Mouse (Mus musculus) heart, adult 18-20 months (tissue): ENCODE results near the gene Lrrtm1. TPM values are rescaled to one million over a fixed set of nuclear protein-coding genes. Genes with fewer than 3 reads are reported as not detected.

ENCODE experiments used
- DNase-seq, 2 experiments: peaks; one replicate each; pipeline ENCODE4 v3.0.0; 2021 to 2022; ENCODE audit warnings: mixed read lengths in 1 of 2
- long read RNA-seq, 2 experiments: library from polyadenylated mRNA; stranded (forward); transcript quantifications; one replicate each; pipeline ENCODE4 v2.0.0; 2021
- total RNA-seq, 2 experiments: library from RNA; stranded (reverse); gene quantifications; 2 replicates each; pipeline ENCODE4 v1.2.3; 2021

Gene Lrrtm1
- not detected for total RNA-seq
- long read RNA-seq, experiment 1, result 0 reads
- long read RNA-seq, experiment 2, result 0 reads

DNA sequence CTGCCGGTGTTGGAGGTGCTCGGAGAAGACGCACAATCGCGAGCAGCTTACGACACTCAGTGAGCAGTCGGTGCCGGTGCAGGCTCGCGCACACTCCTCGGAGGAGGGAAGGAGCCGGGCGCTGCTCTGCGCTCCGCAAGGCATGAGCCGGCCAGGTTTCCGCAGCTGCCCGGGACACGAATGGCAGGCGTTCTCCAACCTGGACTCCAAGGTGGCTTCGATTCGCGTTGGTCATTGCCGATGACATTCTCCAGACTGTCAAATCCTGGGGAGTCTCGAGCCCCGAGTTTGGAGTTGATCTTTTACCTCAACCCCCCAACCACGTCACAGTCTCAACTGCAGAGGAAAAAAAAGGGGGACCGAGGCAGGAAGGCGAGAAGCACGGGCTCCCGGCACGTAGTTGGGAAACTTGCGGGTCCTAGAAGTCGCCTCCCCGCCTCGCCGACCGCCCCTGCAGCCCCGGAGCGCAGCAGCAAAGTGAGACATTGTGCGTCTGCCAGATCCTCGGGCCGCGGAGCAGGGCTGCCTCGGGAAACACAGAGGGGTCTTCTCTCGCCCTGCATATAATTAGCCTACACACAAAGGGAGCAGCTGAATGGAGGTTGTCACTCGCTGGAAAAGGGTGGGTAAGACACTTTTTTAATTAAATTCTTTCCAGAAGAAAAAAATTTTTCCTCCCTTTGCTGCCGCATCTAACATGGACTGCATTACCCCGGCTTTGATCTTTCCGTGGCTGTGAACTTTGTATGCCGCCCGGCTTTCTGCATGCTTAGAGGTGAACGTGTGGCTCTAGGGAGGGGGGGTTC lies at the start of gene Lrrtm1:
Gene Lrrtm1, plus strand, starts transcription at position 89 of the 806 bp plus-strand sequence.
- peak in 1 of 2 experiments; percentile 10 for DNase-seq

DNA sequence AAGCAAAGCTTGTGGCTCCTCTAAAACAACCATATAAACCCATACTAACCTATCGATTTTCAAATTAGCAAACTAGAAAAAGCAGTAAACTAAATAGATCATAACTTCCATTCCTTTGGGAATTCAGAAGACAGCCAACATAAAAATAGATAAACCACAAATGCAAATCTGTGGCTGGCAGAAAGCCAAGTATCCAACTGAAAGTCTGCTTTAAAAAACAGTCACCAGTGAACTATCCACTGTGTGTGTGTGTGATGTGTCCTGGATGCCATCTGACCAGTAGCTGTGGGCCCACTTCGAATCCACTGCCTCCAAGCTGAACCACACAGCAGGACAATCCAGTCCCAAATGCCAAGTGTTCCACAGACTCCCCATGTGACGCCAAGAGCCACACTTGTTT lies 45.8 kb upstream of the Lrrtm1 start:
- no peak for DNase-seq

DNA sequence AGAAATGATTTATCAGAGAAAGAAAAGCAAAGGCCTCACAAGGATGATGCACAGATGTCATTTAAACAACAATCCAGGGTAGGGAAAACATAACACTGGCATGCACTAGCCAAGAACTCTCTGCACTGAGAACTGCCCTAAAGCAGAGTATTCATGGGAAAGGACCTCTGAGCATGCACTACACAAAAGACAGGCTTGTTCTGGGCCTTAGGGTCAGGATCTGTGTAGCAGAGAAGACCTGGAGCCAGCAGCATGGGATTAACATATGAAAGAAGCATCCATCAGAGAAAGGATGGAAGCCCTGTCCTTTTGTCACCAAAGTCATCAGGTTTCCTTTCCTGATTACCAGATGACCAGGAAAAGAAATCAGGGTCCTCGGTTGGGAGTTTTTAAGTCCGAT lies 43.1 kb upstream of the Lrrtm1 start:
- DNase-seq, result no peak

DNA sequence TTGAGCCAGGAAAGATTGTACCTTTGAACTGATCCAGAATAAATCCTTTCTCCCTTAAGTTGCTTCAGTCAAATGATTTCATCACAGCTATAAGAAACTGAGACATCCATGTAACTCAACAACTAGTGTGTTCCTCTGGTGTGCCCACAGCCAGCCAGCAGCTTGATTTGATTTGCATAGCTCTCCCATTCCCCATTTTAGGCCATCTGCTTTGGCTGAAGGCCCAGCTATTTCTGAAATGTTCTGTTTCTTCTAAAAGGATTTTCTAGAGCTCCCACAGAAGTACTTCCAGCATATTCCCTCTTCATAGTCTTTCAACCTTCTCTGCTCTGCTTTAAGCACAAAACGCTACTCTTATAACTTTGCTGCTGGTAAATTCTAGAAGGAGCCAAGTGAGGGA lies 33.3 kb upstream of the Lrrtm1 start:
- DNase-seq, result no peak

DNA sequence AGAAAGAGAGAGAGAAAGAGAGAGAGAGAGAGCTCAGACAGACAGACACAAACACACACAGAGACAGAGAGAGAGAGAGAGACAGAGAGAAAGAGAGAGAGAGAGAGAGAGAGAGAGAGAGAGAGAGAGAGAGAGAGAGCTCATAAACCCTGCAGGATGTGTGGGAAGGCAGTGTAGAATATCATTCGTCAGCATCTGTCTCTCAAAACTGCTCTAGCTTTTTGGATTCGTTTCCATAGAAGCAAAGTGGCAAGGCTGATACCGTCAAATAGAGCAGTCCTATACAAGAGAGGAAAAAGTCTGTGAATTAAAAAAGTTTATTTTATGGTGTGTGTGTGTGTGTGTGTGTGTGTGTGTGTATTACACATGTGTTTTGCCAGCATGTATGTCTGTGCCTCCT lies 32.6 kb upstream of the Lrrtm1 start:
- no peak for DNase-seq

DNA sequence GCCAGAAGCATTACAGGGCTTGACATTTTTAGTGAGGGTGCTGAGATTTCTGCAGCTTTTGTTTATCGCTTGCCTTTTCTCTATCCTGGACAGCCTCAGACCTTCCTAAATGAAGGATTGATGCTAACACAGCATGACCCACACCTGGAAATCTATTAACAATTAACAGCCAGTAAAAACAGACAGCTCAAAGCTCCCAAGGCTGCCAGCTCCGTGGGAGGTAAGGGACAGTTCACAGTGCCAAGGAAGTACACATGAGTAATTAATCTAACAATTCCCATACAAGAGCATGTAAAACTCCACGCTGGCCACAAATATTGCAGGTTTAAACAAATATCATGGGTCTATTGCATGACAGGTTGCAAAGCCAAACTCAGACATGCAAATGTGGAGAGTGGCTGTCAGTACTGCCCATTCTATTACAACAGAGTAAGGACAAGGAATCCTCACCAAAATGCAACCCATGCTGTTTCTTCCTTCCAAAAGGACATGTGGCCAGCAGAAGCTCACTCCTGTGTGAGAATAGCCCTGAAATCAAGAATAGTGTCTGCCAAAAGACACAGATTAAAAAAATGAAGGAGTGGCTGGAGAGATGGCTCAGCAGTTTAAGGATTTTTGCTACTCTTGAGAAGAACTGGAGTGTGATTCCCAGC lies 28.6 kb upstream of the Lrrtm1 start:
- no peak for DNase-seq

DNA sequence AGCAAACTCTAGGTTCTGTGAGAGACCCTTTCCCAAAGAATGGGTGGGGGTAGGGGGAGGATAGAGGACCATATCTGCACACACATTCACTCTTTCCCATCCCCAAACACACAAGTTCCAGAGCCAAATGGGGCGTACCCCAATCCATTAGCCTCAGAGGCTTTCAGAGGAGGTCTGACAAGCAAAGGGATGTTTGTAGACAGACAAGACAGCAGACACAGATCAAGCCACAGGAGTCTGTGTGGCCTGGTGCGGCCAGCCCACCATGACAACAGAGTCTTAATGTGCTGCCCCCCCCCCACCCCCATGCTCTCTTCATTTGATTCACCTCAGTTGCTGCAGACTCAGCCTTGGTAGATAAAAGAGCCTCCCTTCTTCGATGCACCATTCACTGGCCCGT lies 27.2 kb upstream of the Lrrtm1 start:
- DNase-seq, result no peak

DNA sequence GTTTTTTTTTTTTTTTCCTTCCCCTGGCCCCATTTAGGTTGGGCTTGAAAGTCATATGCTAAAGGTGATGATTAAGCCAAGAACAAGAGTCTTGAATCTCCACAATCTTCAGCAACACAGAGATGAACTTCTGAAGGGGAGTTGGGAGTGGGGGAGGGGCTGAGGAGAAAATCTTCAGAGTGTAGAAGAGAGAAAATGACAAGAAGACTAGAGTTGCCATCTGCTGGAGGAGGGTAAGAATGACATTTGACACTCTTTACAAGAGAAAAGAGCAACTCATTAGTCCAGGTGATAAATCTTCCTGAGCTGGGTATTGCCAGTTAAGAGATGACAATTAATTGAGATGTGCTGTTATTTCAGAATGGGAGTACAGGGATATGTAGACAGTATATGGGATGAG lies 23.6 kb upstream of the Lrrtm1 start:
- no peak for DNase-seq

DNA sequence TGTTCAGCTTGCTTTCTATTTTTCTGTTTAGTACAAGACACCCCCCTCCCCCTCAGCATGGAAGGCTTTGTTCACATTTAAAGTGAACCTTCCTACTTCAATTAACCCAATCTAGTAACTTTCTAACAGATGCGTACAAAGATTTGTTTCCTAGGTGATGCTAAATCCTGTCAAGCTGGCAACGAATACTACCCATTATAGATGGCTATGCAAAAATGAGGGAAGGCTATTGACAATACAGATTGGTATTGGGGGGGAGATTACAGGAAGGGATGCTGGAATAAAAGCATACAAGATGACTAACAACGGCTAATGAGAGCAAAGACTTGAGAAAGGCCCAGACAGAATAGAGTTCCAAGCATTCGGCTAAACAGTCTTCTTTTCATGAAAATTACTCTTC lies 21.7 kb upstream of the Lrrtm1 start:
- no peak for DNase-seq

DNA sequence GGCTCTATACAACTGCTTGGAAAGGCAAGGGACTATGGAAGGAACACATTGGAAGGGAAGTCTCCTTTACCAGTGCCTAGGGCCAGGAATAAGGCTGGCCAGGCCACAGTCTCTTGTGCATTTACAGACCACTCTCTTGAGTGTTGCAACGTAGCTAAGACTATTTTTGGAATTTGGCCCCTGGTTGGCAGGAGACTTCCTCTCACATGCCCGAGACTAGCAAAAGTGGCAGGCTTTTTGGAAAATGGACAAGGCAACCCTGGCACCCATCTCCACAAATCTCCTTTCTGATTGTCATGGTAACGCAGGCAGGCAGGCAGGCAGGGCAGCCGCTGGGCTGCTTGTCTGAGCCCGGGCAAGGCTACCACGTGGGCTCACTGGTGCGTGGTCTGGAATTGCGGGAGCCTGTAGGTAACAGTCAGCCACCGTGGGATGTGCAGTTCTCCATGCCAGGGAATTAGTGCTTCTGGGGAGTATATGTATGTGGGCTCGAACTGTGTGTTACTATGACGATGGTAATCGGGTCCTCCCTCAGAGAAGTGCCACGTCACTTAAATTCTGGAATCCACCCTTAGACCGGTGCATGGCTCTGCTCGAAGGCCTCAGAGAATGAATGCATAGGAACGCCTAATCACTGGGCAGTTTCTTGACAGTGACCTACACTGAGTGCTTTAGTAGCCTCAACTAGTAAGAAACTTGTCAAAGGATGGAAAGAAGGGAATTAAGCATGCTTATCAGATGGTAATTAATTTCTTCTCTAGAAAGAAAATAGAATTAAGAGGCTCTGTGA lies 19.4 kb upstream of the Lrrtm1 start:
- DNase-seq, result peak in 1 of 2 experiments; percentile 6

DNA sequence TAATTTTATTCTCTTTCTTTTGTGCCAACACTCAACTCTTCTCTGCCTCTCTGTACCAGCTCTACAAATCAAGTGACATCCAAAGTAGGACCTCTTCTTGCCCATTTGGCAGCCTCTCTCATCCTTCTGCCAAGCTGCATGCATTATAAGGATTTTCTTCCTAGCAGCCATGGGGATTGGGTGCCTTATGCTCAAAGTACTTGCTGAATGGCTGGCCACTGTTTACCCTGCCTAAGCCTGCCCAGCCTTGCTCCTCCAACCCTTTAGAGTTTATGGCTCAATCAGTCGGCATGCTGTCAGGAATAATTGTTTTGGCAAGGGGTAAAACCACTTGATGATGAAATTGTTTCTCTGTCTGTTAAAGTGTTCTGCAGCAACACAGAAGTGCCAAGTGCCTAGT lies 2.1 kb upstream of the Lrrtm1 start:
- DNase-seq, result peak in 1 of 2 experiments; percentile 2

DNA sequence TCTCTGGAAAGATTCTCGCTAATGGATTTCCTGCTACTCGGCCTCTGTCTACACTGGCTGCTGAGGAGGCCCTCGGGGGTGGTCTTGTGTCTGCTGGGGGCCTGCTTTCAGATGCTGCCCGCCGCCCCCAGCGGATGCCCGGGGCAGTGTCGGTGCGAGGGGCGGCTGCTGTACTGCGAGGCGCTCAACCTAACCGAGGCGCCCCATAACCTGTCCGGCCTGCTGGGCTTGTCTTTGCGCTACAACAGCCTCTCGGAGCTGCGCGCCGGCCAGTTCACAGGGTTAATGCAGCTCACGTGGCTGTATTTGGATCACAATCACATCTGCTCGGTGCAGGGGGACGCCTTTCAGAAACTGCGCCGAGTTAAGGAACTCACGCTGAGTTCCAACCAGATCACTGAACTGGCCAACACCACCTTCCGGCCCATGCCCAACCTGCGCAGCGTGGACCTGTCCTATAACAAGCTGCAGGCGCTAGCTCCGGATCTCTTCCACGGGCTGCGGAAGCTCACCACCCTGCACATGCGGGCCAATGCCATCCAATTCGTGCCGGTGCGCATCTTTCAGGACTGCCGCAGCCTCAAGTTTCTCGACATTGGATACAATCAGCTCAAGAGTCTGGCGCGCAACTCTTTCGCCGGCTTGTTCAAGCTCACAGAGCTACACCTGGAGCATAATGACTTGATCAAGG lies 1.2 kb downstream of the Lrrtm1 start:
- DNase-seq, result no peak

DNA sequence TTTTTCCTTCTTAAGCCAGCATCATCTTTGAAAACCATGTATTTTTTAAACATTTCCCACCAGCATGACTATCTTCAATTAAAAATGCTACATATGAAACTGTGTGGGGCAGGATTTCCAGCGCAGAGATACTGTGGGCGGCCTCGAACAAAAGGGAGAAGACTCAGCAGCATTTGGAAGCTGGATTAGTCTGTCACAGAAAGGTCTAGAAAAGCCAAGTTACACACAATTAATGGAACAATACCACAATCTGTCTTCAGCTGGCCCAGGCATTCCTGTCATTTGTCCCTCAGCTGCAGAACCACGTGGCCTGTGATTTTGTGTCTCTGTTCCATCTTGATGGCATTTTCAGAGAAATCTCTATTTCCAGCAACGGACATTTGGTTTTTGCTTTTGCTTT lies 11.0 kb downstream of the Lrrtm1 start:
- no peak for DNase-seq

DNA sequence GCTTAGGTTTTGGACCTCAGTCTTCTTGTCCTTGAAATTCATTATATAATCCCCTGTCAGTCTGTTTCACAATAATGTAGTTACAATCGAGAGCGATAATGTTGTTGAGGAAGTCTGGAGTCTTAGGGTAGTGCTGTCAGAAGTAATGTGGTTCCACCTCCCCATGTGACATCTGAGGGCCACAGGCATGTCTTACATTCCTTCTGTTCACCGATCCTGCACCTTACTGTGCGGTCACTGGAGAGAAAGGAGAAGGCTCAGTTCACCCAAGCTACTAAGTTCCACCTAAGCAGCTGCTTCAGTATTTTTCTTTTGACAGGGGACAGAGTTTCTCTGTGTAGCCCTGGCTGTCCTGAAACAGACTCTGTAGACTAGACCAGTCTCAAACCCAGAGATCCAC lies 13.9 kb downstream of the Lrrtm1 start:
- no peak for DNase-seq

DNA sequence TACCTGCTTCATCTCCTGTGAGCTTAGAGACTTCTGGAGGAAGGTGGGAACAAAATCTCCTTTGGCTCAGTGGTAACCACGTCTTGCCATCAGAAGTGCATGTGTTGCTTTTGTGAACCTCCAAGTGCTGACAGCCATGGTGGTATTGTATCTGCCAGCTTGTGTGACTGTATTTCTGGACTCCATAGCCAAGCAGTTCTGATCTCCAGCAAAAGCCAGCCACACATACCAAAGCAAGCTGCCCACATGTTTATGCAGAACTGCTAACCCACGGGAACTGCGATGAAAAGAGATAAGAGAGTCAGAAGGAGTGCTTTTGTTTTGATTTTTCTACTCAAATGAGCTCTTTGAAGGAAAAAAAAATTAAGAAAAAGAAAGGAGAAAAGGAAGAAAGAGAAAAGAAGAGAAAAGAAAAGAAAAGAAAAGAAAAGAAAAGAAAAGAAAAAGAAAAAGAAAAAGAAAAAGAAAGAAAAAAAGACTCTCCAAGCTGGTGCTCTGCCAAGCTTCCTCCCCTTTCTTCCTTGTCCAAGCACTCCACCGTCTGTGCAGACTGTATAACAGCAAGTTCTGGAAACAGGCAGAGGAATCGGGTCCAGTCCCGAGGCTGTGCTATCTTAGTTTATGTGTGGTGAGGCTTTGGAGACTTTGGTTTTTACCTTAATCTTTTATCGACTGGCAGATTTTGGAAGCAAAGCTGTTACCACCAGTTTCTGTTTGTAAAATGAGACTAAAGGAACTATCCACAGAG lies 15.0 kb downstream of the Lrrtm1 start:
- DNase-seq, result peak in 1 of 2 experiments; percentile 10

DNA sequence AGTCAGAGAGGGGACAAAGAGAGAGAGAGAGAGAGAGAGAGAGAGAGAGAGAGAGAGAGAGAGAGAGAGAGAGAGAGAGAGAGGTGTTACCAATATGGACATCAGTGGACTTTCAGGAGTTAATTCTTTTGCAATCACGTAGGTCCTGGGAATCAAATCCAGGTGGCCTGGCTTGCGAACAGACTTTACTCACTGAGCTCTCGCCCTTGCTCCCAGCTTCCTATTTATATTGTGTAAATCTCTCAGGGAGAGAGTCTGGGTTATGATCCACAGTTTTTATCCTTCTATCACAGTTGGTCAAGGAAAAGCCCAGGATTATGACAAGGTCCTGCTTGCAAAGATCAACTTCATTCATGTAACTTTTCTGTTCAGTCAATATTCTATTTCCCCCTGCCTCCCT lies 22.7 kb downstream of the Lrrtm1 start:
- DNase-seq, result no peak

DNA sequence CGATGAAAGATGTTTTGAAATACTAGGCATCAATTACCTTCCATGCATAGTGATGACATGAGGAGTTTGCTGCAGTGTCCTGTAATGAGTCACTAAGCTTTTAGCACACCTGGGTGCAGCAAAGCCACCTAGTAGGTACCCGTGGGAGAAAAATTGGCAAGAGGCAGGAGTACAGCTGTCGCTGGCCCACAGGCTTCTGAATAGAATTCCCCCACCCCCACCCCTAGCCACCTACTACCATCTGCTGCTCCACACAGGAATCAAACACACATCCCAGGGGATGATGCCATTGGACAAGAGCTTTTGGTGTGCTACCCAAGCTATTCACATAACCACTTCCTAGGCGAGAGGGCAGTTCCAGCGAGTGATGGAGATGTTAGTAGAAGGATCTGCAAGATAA lies 36.3 kb downstream of the Lrrtm1 start:
- no peak for DNase-seq

DNA sequence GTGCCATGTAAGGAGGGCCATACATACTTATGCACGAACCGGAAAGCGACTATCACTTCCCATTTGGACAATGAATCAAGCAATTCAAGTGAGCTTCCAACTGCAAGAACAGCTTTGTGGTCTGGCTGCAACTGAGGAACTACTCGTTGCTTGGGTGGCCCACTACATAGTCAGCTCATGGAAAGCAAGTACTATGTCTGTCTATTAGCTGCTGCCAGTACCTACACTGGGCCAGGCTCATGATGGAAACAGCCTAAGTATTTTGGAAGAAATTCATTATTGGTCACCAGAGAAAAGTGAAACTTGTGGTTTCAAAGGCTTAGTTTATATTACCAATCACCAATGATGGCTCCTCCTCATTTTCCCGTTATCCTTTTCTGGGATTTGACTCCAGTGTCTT lies 43.8 kb downstream of the Lrrtm1 start:
- DNase-seq, result no peak

DNA sequence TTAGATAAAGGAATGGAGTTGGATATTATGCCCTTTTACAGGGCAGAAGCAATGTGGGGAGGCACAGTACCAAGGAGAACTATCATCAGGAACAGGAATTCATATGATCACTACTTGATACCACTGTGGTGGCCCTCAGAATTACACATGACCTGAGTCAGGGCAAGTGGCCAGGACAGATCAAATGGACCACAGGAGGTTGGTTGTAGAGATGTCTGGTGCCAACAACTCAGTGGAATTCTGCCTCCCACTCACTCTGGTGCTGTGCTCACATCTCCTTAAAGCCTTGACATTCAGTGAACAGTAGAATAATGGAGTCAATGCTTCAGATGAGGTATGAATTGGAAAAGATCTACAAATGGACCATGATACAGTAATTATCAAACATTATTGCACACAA lies 45.9 kb downstream of the Lrrtm1 start:
- DNase-seq, result no peak

DNA sequence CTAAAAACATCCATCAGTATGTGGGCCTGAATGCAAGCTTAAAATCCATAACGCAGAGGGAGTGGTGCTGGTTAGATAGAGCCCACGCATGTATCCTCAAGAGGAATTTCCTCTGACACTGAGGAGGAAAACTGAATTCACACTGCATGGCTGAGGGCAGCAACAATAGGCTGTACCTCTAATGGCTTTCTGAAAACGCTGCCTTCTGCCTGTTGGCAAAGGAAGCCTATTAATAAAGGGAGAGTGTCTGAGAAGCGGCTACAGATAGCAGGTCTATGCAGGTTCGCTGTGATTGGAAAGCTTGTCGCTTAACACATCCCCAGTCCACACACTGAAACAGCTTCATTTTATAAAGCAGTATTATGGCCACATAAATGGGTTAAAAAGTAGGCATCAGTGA lies 48.9 kb downstream of the Lrrtm1 start:
- no peak for DNase-seq

DNA sequence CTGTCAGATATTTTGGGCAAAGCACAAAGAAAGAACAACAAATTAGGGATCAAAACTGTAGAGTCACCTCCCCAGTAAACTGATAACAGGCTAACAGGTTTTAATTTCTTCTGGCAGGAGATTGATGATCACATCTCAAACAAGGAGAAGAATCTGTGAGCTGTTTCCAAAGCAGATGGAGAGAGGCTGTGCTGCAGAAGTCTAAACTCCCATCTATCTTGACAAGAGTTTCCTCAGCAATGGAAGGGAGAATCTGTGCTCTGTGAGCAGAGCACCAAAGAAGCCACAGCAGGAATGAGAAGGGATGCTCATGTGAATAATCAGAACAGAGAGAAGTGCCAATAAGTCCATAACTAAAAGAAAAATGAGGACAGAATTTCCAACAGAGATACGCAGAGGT lies 58.8 kb downstream of the Lrrtm1 start:
- DNase-seq, result no peak

DNA sequence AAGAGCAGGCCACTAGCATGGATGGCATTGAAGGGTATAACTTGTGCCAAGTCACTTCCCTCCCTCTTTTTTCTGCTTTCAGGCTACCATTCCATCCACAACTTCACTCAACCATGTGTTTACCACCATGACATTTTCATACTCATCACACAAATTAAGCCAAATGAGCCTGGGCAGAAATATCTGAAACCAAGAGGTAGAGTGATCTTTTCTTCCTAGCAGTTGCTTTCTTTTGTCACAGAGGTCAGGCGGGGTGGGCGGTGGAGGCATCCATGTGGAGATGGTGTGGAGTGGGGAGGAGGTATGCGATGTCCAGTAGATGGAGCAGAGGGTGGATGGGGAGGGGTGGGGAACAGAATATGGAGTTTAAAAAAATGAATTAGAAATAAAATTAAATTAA lies 64.3 kb downstream of the Lrrtm1 start:
- no peak for DNase-seq
